Mouse (Mus musculus): ENCODE results near the gene Fezf1.

- TF ChIP-seq CTCF (conservative IDR thresholded peaks at IDR 0.05; ENCODE audit: insufficient read depth, insufficient read length, low read depth, low read length) = no peak
- TF ChIP-seq POLR2A (IDR thresholded peaks at IDR 0.05; ENCODE audit: low read depth, low read length) = no peak
Observed at GRCm38 (mm10) chr6:23288752-23289151, 40.6 kb upstream of the Fezf1 start.

Measured in kidney, adult 2 months (tissue).